Mouse (Mus musculus) liver, adult 2 months (tissue): Measurements from ENCODE around the gene Fam227a.

Experiments used
- CTCF ChIP-seq: fragments of 200-500 bp; IDR thresholded peaks from 2 replicates; pipeline ENCODE4 v1.5.1; 2011; ENCODE audit warnings: low read depth, low read length, control low read depth
- POLR2A ChIP-seq: fragments of 200-500 bp; IDR thresholded peaks from 2 replicates; pipeline ENCODE4 v1.6.1; 2011; ENCODE audit warnings: low read length, control low read depth; ENCODE audit not compliant: insufficient read depth; ENCODE audit errors: extremely low read depth

GRCm38 (mm10) chr15:79661852-79662251 is 3.1 kb upstream of the Fam227a start:
- TF ChIP-seq CTCF (peak; percentile 74), POLR2A (no peak)
